Mouse (Mus musculus) MN1 (cell line): ENCODE measurements around the gene Olfr715.
"Not testable (repeated sequence)": the region's sequence is repeated elsewhere in the genome, so short reads cannot be mapped to it uniquely, and the experiment has no call there.

Experiments used
- DNase-seq: peaks from one replicate; pipeline ENCODE4 v3.0.0-alpha.2; 2016; ENCODE audit warnings: low spot score

Gene Olfr715

DNA sequence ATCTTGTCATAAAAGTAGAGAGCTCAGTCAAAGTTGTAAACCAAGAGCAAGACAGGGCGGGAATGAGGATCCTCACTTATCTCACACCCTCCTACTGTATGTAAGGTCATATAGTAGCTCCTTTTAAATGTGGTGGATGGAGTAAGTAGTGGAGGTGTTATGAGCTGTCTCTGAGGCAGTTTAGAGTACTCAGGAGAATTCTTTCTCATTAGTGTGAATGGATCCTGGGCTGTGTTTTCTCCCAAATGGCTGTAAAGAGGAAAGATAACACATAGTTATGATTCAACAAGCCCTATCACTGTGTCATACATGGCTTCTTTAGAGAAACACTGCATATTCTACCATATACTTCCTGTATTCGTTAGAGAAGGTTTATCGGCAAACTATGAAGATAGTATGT lies at the start of gene Olfr715:
Olfr715 (minus strand) TSS at position 101 of the 400 bp plus-strand sequence.
- not testable (repeated sequence) for DNase-seq

- DNase-seq, result no peak
These were observed 49.5 kb upstream of the Olfr715 start for GRCm38 (mm10) chr7:107180406-107180805.

DNA sequence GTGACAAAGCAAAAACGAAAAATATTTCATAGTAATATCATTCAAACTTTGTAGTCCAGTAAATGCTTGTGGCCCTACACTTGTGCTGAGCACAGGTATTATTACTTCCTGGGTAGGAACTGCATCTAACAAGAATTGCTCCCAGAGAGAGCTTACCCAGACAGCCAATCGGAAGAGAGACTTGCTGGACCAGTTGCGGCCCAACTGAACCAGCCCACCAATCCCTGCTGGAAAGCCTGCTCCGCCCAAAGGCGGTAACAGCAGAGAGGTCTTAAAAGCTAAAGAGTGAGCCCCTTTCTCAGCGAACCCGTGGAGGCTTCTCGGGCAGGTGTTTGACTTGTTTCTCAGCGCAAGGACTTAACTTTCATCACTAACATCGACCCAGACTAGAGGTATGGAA lies 35.8 kb upstream of the Olfr715 start, which contains the start of gene Nlrp14:
Nlrp14 (plus strand) TSS at position 301 of the 400 bp plus-strand sequence.
- DNase-seq, result no peak

- not testable (repeated sequence) for DNase-seq
These were observed 7.1 kb upstream of the Olfr715 start, which contains the start of gene Olfr716 for GRCm38 (mm10) chr7:107138027-107138426. TSS of gene Olfr716 (plus strand) at chr7:107138327.

GRCm38 (mm10) chr7:107110269-107110668 lies 20.6 kb downstream of the Olfr715 start, which contains the start of gene Olfr715b:
TSS of gene Olfr715b (minus strand) at chr7:107110369.
- DNase-seq, result not testable (repeated sequence)

GRCm38 (mm10) chr7:107092920-107093319 lies 38.0 kb downstream of the Olfr715 start, which contains the start of gene Olfr17:
TSS of gene Olfr17 (plus strand) at chr7:107093220.
- DNase-seq, result no peak
